Mouse (Mus musculus) neural tube, embryonic 10.5 days (tissue): Measurements from ENCODE around the gene Tbc1d19.

Experiments
- DNase-seq: peaks from one replicate; pipeline ENCODE4 v3.0.0-alpha.2; 2017; ENCODE audit warnings: low spot score; ENCODE audit errors: extremely low spot score

Gene Tbc1d19

GRCm38 (mm10) chr5:53902757-53903156 is 93.4 kb downstream of the Tbc1d19 start:
- DNase-seq = no peak

- no peak for DNase-seq
Measured at GRCm38 (mm10) chr5:53909201-53909600, 99.8 kb downstream of the Tbc1d19 start.

DNA sequence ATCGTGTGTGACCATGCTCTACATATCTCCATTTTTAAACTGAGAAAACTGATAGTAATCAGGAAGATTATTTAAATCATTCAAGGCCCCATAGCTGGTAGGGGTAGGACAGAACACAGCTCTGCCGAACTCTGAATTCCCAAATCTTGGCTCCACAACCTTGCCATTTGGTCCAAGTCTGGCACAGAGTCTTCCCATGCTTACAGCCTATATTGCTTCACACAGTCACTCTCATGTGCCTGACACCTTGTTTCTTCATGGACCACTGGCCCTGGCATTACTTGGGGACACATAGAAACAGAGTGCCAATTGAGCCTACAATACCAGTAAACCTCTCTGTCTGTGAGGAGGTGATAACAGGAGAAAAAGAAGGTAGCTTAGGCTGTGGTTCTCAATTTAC is 111.0 kb downstream of the Tbc1d19 start:
- DNase-seq = no peak

DNA sequence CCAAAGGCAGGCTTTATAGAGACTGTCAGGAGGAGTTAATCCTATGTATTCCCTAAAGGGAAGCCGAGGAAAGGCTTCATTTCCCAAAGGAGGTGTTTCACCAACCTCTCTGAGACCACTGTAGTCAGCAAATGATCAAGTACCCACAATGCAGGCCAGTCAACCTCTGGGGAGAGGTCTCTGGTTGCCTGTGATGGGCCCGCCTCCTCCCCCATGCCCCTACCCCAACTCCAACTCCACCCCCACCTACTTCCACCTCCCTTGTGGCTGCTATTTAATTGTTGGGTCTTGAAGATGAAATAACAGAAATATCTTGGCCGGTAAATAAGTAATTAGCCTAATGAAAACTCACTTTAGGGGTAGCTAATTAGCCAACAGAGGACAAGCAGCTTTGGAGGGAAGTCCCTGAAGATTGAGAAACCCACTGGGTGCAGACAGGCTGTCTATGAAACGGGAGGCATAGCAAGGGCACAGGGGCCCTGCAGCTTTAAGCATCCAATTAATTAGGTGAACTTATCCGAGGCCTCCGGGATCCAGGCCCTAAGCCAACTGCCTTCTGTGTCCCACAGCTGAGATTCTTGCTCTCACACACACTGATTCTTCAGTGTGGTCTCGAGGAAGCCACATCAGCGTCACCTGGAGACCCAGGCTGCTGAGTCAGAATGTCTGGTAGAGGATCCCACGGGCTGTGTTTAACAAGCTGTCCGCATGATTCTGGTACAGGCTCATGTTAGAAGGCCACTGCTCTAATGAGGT is 112.9 kb downstream of the Tbc1d19 start:
- no peak for DNase-seq

DNA sequence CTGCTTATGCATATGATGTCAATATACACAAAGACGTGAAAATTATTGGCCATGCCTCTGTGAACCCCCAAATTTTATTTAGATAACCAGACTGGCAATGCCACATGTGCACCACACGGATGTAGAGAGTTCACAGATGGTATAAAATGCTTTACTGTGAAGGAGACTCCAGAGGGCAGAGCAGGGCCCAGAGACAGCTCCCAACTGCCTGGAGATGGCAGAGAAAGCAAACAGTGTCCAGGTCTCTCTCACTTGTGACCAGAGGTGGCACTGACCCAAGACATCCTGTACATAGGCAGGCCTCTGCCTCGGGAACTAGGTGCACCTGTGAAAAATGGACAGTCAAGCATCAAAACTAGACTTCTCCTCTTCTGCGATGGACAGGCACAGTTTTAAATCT is 114.6 kb downstream of the Tbc1d19 start:
- no peak for DNase-seq

DNA sequence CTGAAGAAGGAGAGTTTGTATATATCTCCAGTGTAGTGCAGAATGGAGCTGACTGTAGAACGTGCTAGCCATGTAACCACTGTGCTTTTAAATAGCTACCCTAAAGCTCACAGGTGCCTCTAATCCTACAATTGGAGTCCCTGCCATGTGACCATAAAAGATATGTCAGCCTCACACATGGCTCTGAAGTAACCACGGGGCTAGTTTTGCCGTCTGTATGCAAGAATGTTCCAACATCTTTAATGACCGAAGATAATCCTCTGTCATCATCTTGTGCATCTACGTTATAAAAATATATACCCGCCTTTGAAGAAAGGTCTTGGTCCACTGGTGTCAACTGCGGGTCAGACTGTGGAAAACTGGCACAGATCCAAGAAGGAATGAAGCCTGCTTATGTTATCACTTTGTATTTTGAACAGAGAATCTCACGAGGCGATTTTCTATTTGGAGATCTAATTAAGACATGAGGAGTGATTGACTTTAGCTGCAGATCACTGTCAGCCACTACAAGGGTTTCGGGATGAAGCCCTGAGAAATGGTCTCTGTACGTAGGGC is 117.0 kb downstream of the Tbc1d19 start:
- no peak for DNase-seq

DNA sequence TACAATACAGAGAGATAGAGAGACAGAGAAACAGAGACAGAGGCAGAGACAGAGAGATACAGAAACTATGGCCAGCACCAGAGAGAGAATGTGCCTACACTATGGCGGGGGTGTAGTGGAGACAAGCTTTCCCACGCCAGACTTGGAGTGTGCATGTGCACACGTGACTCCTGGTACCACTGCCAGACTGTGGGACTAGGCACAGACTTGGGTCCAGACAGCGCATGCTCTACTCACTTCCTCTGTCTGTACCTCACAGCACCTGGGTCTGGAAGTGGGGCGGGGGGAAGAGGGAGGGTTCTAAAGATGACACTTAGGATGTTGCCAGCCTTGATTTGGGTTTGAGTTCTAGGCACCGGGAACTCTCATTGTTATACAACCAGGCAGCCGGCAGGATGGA is 118.5 kb downstream of the Tbc1d19 start:
- no peak for DNase-seq

DNA sequence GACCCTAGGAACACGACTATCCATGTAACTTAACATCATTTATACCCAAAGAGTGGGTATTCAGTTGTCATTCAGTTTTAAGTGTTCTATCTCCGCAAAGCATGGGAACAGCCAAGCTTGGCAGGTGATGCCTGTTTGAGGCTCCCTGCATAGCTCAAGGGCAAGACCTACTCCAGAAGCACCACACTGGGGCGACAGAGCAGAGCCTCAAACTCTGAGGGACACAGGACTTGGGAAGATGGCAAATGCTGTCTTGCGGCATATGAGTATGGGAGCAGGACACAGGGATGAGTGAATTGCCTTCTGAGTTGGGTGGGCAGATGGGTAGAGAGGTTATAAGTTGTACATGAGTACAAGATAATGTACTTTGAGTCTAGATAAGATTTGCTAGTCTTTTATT is 119.1 kb downstream of the Tbc1d19 start:
- DNase-seq = no peak

- DNase-seq = no peak
Measured at GRCm38 (mm10) chr5:53929205-53929614, 119.8 kb downstream of the Tbc1d19 start.

DNA sequence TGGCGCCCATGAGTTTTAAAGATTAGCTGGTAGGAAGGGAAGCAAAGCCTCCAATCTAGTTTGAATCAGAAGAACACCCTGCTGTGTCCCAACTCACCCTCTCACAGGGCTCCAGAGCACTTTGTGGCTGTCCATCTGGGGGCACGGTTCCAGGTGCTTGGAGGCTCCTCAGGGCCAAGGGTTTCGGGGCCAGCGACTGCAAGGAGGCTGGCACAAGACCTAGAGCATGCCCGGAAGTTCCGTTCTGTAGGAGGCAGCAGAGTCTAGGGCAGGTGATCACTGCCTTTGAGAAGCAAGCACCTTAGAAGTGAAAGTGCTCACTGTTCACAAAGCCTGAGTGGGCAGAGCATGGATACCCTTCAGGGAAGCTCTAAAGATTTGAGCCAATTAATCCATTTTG is 120.4 kb downstream of the Tbc1d19 start:
- DNase-seq = no peak

GRCm38 (mm10) chr5:53931011-53931410 is 121.6 kb downstream of the Tbc1d19 start:
- no peak for DNase-seq

GRCm38 (mm10) chr5:53933628-53934027 is 124.2 kb downstream of the Tbc1d19 start:
- no peak for DNase-seq

DNA sequence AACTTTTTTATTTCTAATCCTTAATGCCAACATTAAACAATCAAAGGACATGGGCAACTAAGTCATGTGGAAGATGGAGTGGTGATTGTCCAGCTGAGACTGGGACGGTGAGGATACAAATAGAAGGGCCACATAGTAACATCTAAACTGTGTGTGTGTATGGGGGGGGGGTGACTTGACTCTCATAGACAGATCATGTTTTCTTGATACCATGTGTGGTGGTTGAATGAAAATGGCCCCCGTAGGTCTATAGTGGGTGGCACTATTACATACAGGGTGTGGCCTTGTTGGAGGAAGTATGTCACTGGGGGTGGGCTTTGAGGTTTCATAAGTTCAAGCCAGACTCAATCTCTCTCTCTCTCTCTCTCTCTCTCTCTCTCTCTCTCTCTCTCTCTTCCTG is 124.6 kb downstream of the Tbc1d19 start:
- no peak for DNase-seq

GRCm38 (mm10) chr5:53934826-53935225 is 125.4 kb downstream of the Tbc1d19 start:
- no peak for DNase-seq

DNA sequence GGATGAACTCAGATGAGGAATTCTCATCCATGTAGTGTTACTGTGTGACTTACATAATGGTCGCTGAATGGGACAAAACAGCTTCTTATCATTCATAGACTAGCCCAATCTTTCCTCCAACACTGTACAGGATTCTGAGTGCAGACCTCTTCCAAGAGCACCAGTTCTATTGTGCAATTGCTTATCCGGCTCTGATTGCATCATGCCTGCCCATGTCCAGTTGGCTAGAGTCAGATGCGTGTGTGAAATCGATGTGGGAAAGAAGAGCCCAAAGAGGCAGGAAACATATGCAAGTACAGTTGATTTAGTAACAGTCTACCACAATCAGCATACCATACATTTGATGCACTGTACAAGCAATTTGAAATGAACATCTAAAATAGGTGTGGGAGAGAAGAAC is 127.8 kb downstream of the Tbc1d19 start:
- no peak for DNase-seq

DNA sequence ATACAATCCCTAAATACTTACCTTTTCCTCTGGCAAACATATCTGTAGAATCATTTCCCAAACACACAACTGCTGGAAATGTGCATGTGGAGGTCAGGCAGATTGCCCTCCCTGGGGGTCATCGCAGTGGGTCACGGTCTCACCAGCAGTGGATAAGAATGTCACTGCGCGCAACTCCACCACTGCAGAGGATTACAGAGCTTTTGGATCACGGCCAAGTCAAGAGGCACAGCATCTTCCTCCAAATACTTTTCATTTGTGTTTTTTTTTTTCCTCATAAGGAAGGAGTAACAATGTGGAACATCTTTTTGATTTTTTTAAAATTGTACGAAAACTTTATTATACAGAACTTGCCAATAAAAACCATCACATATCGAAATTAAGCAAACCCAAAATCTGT is 129.6 kb downstream of the Tbc1d19 start:
- no peak for DNase-seq

- DNase-seq = no peak
Measured at GRCm38 (mm10) chr5:53941322-53942024, 132.1 kb downstream of the Tbc1d19 start.

DNA sequence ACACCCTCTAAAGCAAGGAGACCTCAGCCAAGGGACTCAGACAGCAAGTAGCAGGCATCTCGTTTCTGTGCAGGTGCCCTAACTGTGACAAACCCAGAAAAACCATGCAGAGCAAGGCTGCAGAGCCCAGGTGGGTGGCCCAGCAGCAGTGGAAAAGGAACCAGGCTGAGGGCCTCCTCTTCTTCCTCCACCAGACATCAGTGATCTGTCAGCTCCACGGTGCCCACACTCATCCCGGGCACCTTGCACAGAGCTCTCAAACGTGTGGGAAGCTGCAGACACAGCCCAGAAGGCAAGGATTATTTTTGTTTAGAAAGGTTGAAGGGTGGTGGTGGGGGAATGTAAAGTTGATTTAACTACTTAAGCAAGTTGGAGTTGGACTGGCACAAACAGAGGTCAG is 132.9 kb downstream of the Tbc1d19 start:
- DNase-seq = no peak

DNA sequence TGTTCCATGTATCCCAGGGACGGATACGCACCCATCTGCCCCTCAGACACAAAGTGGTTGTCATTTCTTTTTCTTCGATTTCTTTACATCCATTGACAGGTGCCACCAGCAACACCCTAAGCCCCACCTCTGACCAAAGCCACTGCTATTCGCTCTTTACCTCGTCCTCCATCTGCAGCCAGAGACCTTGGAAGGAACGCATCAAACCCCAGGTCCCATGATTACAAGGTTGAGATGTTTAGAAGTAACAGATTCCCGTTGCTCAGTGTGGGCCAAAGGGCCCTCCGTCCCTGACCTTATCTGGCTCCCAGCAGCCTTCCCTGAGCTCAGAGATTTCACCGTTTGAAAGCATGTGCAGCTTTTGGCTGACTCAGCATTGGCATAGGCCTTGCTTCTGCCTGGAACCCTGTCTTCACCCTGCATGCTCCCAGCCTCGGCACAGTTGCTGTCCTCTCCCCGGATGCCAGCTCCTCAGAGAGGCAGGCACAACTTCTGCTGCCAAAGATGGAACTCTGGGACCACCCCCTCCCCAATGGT is 134.0 kb downstream of the Tbc1d19 start:
- DNase-seq = no peak

GRCm38 (mm10) chr5:53946747-53947146 is 137.3 kb downstream of the Tbc1d19 start:
- no peak for DNase-seq

GRCm38 (mm10) chr5:53947549-53948183 is 138.3 kb downstream of the Tbc1d19 start:
- DNase-seq = no peak
